ENCODE assay signal across 23 mouse cellular contexts in genomic region chr7:99025989-99026388, GRCm38 (mm10).
DNase-seq lines count a peak whose midpoint lies in the region; ATAC-seq lines count a peak whose summit lies in the region.
"Had no signal": no experiment of that assay in that cellular context is flagged by ENCODE, and none has a peak within 500 bp of the region (broad histone marks: within the 10 kb centered on the region; RNA-seq: fewer than 3 reads in every experiment).

No protein-coding gene starts in this region.

- H3K27me3 ChIP-seq in heart, embryonic 11.5 days (ENCODE audit: control insufficient read depth, insufficient read depth, low read length) = no peaks in the 10 kb centered on the region
- H3K27me3 ChIP-seq in megakaryocyte, embryonic 14.5 days (replicated peaks) = no peaks in the 10 kb centered on the region
- H3K27me3 ChIP-seq: embryonic facial prominence, embryonic 15.5 days; hindbrain, embryonic 12.5 days had no signal

- H3K4me2 ChIP-seq in heart, embryonic 11.5 days = no peak overlapping the region
- H3K4me2 ChIP-seq: embryonic facial prominence, embryonic 15.5 days; hindbrain, embryonic 12.5 days had no signal

- no peaks in the 10 kb centered on the region for H3K36me3 ChIP-seq in heart, embryonic 11.5 days (ENCODE audit: control insufficient read depth, insufficient read depth, low read length)
- H3K36me3 ChIP-seq in megakaryocyte, embryonic 14.5 days (replicated peaks; ENCODE audit: low read length) = peaks cover 42% of the 10 kb centered on the region
- H3K36me3 ChIP-seq: embryonic facial prominence, embryonic 15.5 days; forebrain, embryonic 10.5 days; hindbrain, embryonic 12.5 days had no signal

- WGBS in heart, embryonic 11.5 days (ENCODE audit: insufficient replicate concordance) = 60% methylated on average over 10 of the region's 10 CpGs

- no peak overlapping the region for H3K4me3 ChIP-seq in heart, embryonic 11.5 days (ENCODE audit: low read depth, low read length)
- peak overlapping the region; percentile 38 for H3K4me3 ChIP-seq in megakaryocyte, embryonic 14.5 days (replicated peaks)
- H3K4me3 ChIP-seq: embryonic facial prominence, embryonic 15.5 days; erythroblast, embryonic 14.5 days; forebrain, embryonic 10.5 days; heart, embryonic 10.5 days; hindbrain, embryonic 12.5 days had no signal

- ATAC-seq in heart, embryonic 11.5 days (replicated peaks; ENCODE audit: insufficient number of reproducible peaks, low FRiP score, low TSS enrichment) = no peak
- ATAC-seq in megakaryocyte, adult 5-6 weeks (ENCODE audit: poor library complexity, severe bottlenecking) = no peak
- ATAC-seq: activated CD4-positive, CD25-positive, alpha-beta regulatory T cell, adult 4 months; forebrain, embryonic 14.5 days; hindbrain, embryonic 16.5 days; inflammation-experienced regulatory T-cells, adult 6 months; intestine, postnatal 0 days had no signal

- intact Hi-C loops in heart, postnatal 25 days (cut with DNase I) = no loop called here

- 0 out of 2 replicates have a peak overlapping the region, but pooled peaks have one; percentile 39 for H3K9ac ChIP-seq in heart, embryonic 11.5 days (ENCODE audit: low read depth, low read length)
- H3K9ac ChIP-seq: embryonic facial prominence, embryonic 15.5 days; hindbrain, embryonic 12.5 days had no signal

- no peak overlapping the region for H3K27ac ChIP-seq in heart, embryonic 11.5 days (ENCODE audit: low read depth, low read length)
- H3K27ac ChIP-seq: embryonic facial prominence, embryonic 15.5 days; forebrain, embryonic 10.5 days; heart, embryonic 10.5 days; hindbrain, embryonic 12.5 days had no signal

- peaks cover 13% of the 10 kb centered on the region for H3K4me1 ChIP-seq in heart, embryonic 11.5 days (ENCODE audit: control insufficient read depth, insufficient read depth, low read length)
- H3K4me1 ChIP-seq in megakaryocyte, embryonic 14.5 days = peaks cover 59% of the 10 kb centered on the region
- H3K4me1 ChIP-seq: forebrain, embryonic 10.5 days had no signal

- H3K9me3 ChIP-seq in heart, embryonic 11.5 days (replicated peaks; ENCODE audit: control insufficient read depth, low read length) = no peaks in the 10 kb centered on the region
- peaks cover 20% of the 10 kb centered on the region for H3K9me3 ChIP-seq in megakaryocyte, embryonic 14.5 days
- H3K9me3 ChIP-seq: embryonic facial prominence, embryonic 15.5 days; forebrain, embryonic 10.5 days; heart, embryonic 10.5 days; hindbrain, embryonic 12.5 days had no signal

- peak; percentile 19 for DNase-seq in cerebellum, adult 11-12 months
- no peak for DNase-seq in cerebellum, adult 9-11 months
- no peak for DNase-seq in heart, postnatal 25 days (ENCODE audit: low spot score)
- no peak for DNase-seq in T-cell, adult 2 months (ENCODE audit: low spot score)
- no peak for DNase-seq in gastrocnemius, adult 18-20 months (ENCODE audit: low spot score)
- DNase-seq: adrenal gland, postnatal 14 days; embryo, embryonic 11 days; gastrocnemius, postnatal 25 days; heart, postnatal 4 days; kidney, adult 9 months had no signal
